Mouse (Mus musculus) adrenal gland, postnatal 14 days (tissue): ENCODE measurements at regions not wholly inside any gene's neighbourhood (a gene's known extent, or its start where the extent isn't known, plus 50 kb on each side); places are given as distances from the start of the nearest gene placed in this dataset.

Experiments used
- DNase-seq: peaks from one replicate; pipeline ENCODE4 v3.0.0; 2021; ENCODE audit warnings: mixed read lengths

DNA sequence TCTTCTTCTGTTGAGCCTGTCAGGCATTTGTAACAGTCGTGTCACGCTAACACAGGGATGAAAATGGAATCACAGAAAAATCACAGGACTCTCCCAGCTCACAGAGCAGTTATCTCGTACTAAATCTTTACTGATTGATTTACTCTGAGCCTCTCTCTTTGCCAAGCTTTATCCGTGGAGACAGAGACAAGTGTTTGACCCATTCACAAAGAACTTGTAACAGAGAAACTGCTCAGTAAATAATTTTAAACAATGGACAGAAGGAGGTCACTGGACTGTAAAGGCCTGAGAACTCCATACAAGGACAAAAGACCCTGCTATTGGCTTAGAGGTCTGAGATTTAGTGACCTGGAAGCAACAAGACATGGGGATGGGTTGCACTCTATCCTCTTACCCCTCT is 66.5 kb downstream of the Nps start:
- no peak for DNase-seq

DNA sequence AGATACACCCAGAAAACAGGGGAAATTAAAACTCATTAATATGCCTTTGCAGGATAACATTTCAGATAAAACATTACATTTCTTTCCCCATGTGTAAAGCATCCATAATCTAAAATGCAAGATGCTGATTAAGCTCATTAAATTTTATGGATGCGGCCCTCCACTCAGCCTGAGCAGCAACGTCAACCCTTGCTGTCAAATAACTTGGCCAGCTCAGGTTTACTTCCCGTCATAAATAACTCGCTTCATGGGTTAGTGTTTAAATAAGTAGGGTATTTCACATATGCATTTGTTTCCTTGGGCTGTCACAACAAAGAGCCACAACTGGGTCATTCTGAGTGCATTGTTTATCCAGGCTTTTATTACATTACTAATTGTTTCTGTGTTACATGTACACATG is 65.1 kb upstream of the Foxi2 start:
- no peak for DNase-seq

DNA sequence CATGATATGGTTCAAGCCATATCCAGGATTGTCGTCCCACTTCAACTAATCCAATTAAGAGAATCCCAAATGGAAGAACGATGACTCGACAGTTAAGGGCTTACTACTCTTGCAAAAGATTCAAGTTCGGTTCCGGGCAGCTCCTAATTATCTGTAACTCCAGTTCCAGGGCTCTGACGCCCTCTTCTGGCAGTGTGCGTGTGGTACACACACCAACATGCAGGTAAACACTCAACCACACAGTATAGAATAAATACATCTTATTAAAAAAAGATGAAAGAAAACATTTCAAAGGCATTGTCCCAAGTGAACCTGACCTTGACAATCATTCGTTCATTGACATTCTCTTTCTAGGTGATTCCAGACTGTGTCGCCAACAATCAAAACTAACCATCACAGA is 63.4 kb upstream of the Foxi2 start:
- DNase-seq, result peak; percentile 6

DNA sequence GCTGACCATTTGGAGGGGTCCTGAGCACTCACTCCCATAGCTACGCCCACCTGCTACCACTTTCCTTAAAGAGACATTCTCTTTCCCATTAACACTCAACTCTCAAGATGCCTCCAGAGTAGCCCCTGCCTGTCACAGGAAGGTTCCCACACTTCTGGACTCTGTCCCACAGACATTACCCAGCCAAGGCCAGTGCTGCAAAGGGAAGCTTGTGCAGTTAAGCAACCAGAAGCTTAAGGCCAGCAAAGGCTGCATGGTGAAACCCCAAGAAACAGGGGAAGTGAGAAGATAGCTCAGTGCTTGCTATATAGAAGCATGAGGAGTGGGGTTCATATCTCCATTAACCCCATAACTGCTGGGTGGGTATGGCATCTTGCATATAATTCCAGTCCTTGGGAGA is 52.3 kb upstream of the Foxi2 start:
- DNase-seq, result peak; percentile 55
